Mouse (Mus musculus) ES-E14 (cell line): ENCODE data around the gene Pif1. TPM values are rescaled to one million over a fixed set of nuclear protein-coding genes. Genes with fewer than 3 reads are reported as not detected.

Experiments used
- DNase-seq: peaks from one replicate; pipeline ENCODE4 v3.0.0-alpha.2; 2013; ENCODE audit warnings: low read depth, low spot score
- H3K27ac ChIP-seq: 2 replicates; pipeline ENCODE4 v1.5.1; 2012; ENCODE audit warnings: low read depth, mild to moderate bottlenecking, low read length, moderate library complexity, mixed read lengths; ENCODE audit not compliant: poor library complexity, insufficient read depth, severe bottlenecking
- H3K36me3 ChIP-seq: 2 replicates; pipeline ENCODE4 v1.6.1; 2012; ENCODE audit warnings: mild to moderate bottlenecking, low read length, moderate library complexity, mixed read lengths; ENCODE audit not compliant: control insufficient read depth, poor library complexity, insufficient read depth, severe bottlenecking
- H3K4me1 ChIP-seq, 2 experiments: fragments of 150-350 bp in 1 of 2; sonication (generic) in 1 of 2; 2 replicates each; pipeline ENCODE4 v1.6.1; 2012; ENCODE audit warnings: low read length in 2 of 2, mild to moderate bottlenecking in 1 of 2, mixed read lengths in 1 of 2; ENCODE audit not compliant: control insufficient read depth in 2 of 2, insufficient read depth in 2 of 2, poor library complexity in 1 of 2
- H3K4me3 ChIP-seq, 2 experiments: fragments of 150-350 bp in 1 of 2; sonication (generic) in 1 of 2; 2 replicates each; pipeline ENCODE4 v1.5.1; 2012; ENCODE audit warnings: low read length in 2 of 2, low read depth in 1 of 2, mild to moderate bottlenecking in 1 of 2, mixed read lengths in 1 of 2; ENCODE audit not compliant: insufficient read depth in 1 of 2, poor library complexity in 1 of 2, severe bottlenecking in 1 of 2
- H3K9ac ChIP-seq: 2 replicates; pipeline ENCODE4 v1.6.1; 2012; ENCODE audit warnings: low read depth, mild to moderate bottlenecking, low read length, mixed read lengths; ENCODE audit not compliant: poor library complexity, insufficient read depth, severe bottlenecking
- H3K9me3 ChIP-seq: fragments of 150-350 bp; sonication (generic); 2 replicates; pipeline ENCODE4 v1.6.1; 2012; ENCODE audit warnings: low read depth, mild to moderate bottlenecking, low read length; ENCODE audit not compliant: control insufficient read depth, insufficient read depth
- CHD2 ChIP-seq: IDR thresholded peaks from 2 replicates; pipeline ENCODE4 v1.6.1; 2014; ENCODE audit warnings: mild to moderate bottlenecking, low read depth, low read length, inconsistent platforms
- HCFC1 ChIP-seq: IDR thresholded peaks from 2 replicates; pipeline ENCODE4 v1.6.1; 2012; ENCODE audit warnings: low read length, inconsistent platforms, borderline replicate concordance; ENCODE audit not compliant: insufficient read depth
- MAFK ChIP-seq: IDR thresholded peaks from 2 replicates; pipeline ENCODE4 v1.6.1; 2014; ENCODE audit warnings: mild to moderate bottlenecking, low read depth, low read length, inconsistent platforms; ENCODE audit not compliant: insufficient read depth
- ZC3H11A ChIP-seq: IDR thresholded peaks from 2 replicates; pipeline ENCODE4 v1.6.1; 2012; ENCODE audit warnings: low read depth, mild to moderate bottlenecking, inconsistent platforms, low read length, borderline replicate concordance
- ZNF384 ChIP-seq: IDR thresholded peaks from 2 replicates; pipeline ENCODE4 v1.6.1; 2012; ENCODE audit warnings: low read depth, low read length, inconsistent platforms
- in situ Hi-C, 2 experiments: fragments of 600-800 bp; cut with MboI; formaldehyde crosslinking; loops; one replicate each; pipeline ENCODE4 v1.15.1; 2025; ENCODE audit warnings: low sequenced_read_pairs in 2 of 2, inconsistent platforms in 1 of 2; ENCODE audit not compliant: unreplicated experiment in 2 of 2
- total RNA-seq: library from RNA; depleted of rRNA; stranded (reverse); fragments of 300-350 nt; gene quantifications from 2 replicates; pipeline ENCODE4 v1.2.3, GENCODE M21; 2012

Pif1 gene
- total RNA-seq, 1 experiment: 31.8 TPM

GRCm38 (mm10) chr9:65548311-65548710 lies 38.6 kb upstream of the Pif1 start:
- no peaks in the 10 kb centered on the region for H3K36me3 ChIP-seq
- H3K4me1 ChIP-seq: peaks cover 2 to 7% of the 10 kb centered on the region in 2 experiments; a peak in 1 of 4 replicates
- TF ChIP-seq ZNF384: no peak
- TF ChIP-seq ZC3H11A: no peak
- no peak for TF ChIP-seq MAFK
- TF ChIP-seq HCFC1: no peak
- TF ChIP-seq CHD2: no peak
- H3K9me3 ChIP-seq: no peaks in the 10 kb centered on the region
- no peak overlapping the region for H3K27ac ChIP-seq
- in situ Hi-C loops: no loop called here
- no peak overlapping the region for H3K9ac ChIP-seq
- DNase-seq: no peak
- H3K4me3 ChIP-seq: no peak overlapping the region

- no peak overlapping the region for H3K4me3 ChIP-seq
- peaks cover 2 to 7% of the 10 kb centered on the region in 2 experiments; a peak in 1 of 4 replicates for H3K4me1 ChIP-seq
- no peak overlapping the region for H3K27ac ChIP-seq
- TF ChIP-seq HCFC1 (no peak), ZNF384 (no peak), ZC3H11A (no peak), MAFK (no peak), CHD2 (no peak)
- no peaks in the 10 kb centered on the region for H3K9me3 ChIP-seq
- H3K36me3 ChIP-seq: no peaks in the 10 kb centered on the region
- no peak overlapping the region for H3K9ac ChIP-seq
- DNase-seq: no peak
- in situ Hi-C loops: no loop called here
Observed at GRCm38 (mm10) chr9:65549139-65549538, 37.8 kb upstream of the Pif1 start.

DNA sequence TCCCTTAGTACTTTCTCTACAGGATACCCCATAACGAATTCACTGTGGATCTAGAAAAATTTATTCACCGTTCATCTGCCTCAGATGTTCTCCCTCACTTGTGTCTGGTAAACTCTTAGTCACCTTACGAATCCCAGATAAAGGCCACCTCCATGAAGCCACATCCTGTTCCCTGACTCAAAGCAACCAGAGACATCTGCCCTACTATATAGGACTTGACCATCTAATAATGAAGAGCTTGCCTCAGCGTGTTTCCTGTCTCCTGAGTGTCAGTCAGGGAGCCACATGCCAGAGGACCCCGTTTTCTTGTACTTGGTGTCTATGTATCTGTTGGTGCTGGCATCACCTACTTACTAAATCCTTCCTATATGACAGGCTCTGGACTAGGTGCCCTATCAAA lies 37.3 kb upstream of the Pif1 start:
- H3K9ac ChIP-seq: no peak overlapping the region
- no peak for DNase-seq
- no peaks in the 10 kb centered on the region for H3K9me3 ChIP-seq
- no peaks in the 10 kb centered on the region for H3K36me3 ChIP-seq
- H3K4me1 ChIP-seq: peaks cover 2 to 8% of the 10 kb centered on the region in 2 experiments; a peak in 1 of 4 replicates
- TF ChIP-seq ZC3H11A (no peak), HCFC1 (no peak), MAFK (no peak), CHD2 (no peak), ZNF384 (no peak)
- no peak overlapping the region for H3K27ac ChIP-seq
- in situ Hi-C loops: no loop called here
- H3K4me3 ChIP-seq: no peak overlapping the region

- Histone ChIP-seq H3K9ac (no peak overlapping the region), H3K4me3 (no peak overlapping the region), H3K4me1 (peaks cover 2 to 9% of the 10 kb centered on the region in 2 experiments; a peak in 1 of 4 replicates), H3K36me3 (no peaks in the 10 kb centered on the region), H3K27ac (no peak overlapping the region), H3K9me3 (no peaks in the 10 kb centered on the region)
- in situ Hi-C loops: no loop called here
- no peak for DNase-seq
- TF ChIP-seq ZNF384 (no peak), HCFC1 (no peak), ZC3H11A (no peak), MAFK (no peak), CHD2 (no peak)
Observed at GRCm38 (mm10) chr9:65550079-65550831, 36.7 kb upstream of the Pif1 start.
